In the genomic region with DNA sequence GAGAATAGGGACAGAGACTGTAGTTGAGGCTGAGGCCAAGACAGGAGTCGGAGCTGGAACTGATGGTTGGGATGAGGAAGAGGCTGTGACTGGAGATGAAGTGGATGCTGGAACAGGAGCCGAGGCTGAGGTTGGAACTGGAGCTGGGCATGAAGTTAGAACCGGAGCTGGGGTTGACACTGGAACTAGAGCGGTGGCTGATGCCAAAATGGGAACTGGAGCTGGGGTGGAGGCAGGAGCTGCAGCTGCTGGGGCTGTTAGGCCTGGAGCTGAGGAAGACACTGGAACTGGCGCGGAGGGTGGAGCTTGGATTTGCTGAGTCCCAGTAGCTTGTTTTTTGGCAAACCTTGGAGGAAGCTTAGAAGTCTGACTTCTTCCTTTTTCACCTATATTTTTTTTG, we compare ENCODE assay signal across 27 mouse cellular contexts. TPM values are rescaled to one million over a fixed set of nuclear protein-coding genes. Genes with fewer than 3 reads are reported as not detected.
A peak's percentile ranks its signal among the peaks of the same experiment; 100 is the strongest.
DNase-seq lines count a peak whose midpoint lies in the region; ATAC-seq lines count a peak whose summit lies in the region.
"Had no signal": no experiment of that assay in that cellular context is flagged by ENCODE, and none has a peak within 500 bp of the region (broad histone marks: within the 10 kb centered on the region; RNA-seq: fewer than 3 reads in every experiment).

No protein-coding gene starts in this region.

- 94% methylated on average over 6 of the region's 6 CpGs for WGBS in hindbrain, embryonic 11.5 days

- no peak overlapping the region for H3K9ac ChIP-seq in hindbrain, embryonic 11.5 days (ENCODE audit: low read depth, low read length)
- H3K9ac ChIP-seq: embryonic facial prominence, embryonic 12.5 days; forebrain, embryonic 15.5 days; heart, embryonic 15.5 days; hindbrain, embryonic 14.5 days had no signal

- no peaks in the 10 kb centered on the region for H3K4me1 ChIP-seq in hindbrain, embryonic 11.5 days (replicated peaks; ENCODE audit: control insufficient read depth, insufficient read depth, low read length)
- H3K4me1 ChIP-seq: embryonic facial prominence, embryonic 12.5 days; forebrain, embryonic 15.5 days; heart, embryonic 15.5 days had no signal

- H3K27me3 ChIP-seq in hindbrain, embryonic 11.5 days (ENCODE audit: control insufficient read depth, insufficient read depth, low read length), result no peaks in the 10 kb centered on the region
- H3K27me3 ChIP-seq: embryonic facial prominence, embryonic 12.5 days; forebrain, embryonic 15.5 days; heart, embryonic 15.5 days had no signal

- H3K9me3 ChIP-seq in hindbrain, embryonic 11.5 days (ENCODE audit: control insufficient read depth, low read length), result no peaks in the 10 kb centered on the region
- H3K9me3 ChIP-seq: embryonic facial prominence, embryonic 12.5 days; forebrain, embryonic 15.5 days; G1E; heart, embryonic 15.5 days had no signal

- H3K4me3 ChIP-seq in hindbrain, embryonic 11.5 days (ENCODE audit: low read depth, low read length), result no peak overlapping the region
- H3K4me3 ChIP-seq: embryonic facial prominence, embryonic 12.5 days; forebrain, embryonic 15.5 days; heart, embryonic 15.5 days had no signal

- peak; percentile 95 for ATAC-seq in frontal cortex, adult (ENCODE audit: low TSS enrichment)
- ATAC-seq in hindbrain, embryonic 11.5 days (ENCODE audit: low FRiP score), result no peak
- ATAC-seq: CD4-positive, CD25-positive, alpha-beta regulatory T cell, adult 4 months; forebrain, embryonic 15.5 days; intestine, embryonic 16.5 days had no signal

- intact Hi-C loops in gastrocnemius, postnatal 36 days (cut with DNase I), result no loop called here

- no peak overlapping the region for H3K27ac ChIP-seq in hindbrain, embryonic 11.5 days (ENCODE audit: low read depth, low read length)
- H3K27ac ChIP-seq: embryonic facial prominence, embryonic 12.5 days; forebrain, embryonic 15.5 days; heart, embryonic 15.5 days; hindbrain, embryonic 14.5 days had no signal

- DNase-seq in frontal cortex, postnatal 25 days (ENCODE audit: low spot score in 2 of 2), result no peak
- DNase-seq in gastrocnemius, adult 8-10 months (ENCODE audit: low spot score in 2 of 2), result peak; percentile 14 to 36
- peak; percentile 22 to 32 for DNase-seq in gastrocnemius, postnatal 36 days
- DNase-seq in telencephalon, adult 2 months (ENCODE audit: low read depth, low spot score), result peak; percentile 6
- DNase-seq in right cerebral cortex, postnatal 10 days (ENCODE audit: low spot score in 2 of 2), result no peak
- DNase-seq in hindbrain, embryonic 11.5 days (ENCODE audit: low spot score), result no peak
- DNase-seq: adrenal gland, adult 8-10 months; adrenal gland, postnatal 36 days; B cell, adult 2 months; cerebellum, adult 11 months; cerebellum, adult 8-10 months; cerebellum, postnatal 14 days; embryo, embryonic 11 days; heart, postnatal 14 days had no signal

- no peak overlapping the region for H3K4me2 ChIP-seq in hindbrain, embryonic 11.5 days (replicated peaks; ENCODE audit: low read depth, low read length)
- H3K4me2 ChIP-seq: embryonic facial prominence, embryonic 12.5 days; forebrain, embryonic 15.5 days; heart, embryonic 11.5 days; heart, embryonic 15.5 days; hindbrain, embryonic 14.5 days had no signal

- H3K36me3 ChIP-seq in hindbrain, embryonic 11.5 days (ENCODE audit: control insufficient read depth, insufficient read depth, low read length), result peaks cover 6% of the 10 kb centered on the region; the same call in 1 of the 2 replicates

RNA-seq across cellular contexts. Expression of a gene that starts 39.8 kb away (rescaled TPM):
- not detected for total RNA-seq in gastrocnemius, adult 8-10 months (2022)
- not detected for total RNA-seq in gastrocnemius, postnatal 36 days (2021)
- not detected in 2 replicates for polyA plus RNA-seq in hindbrain, embryonic 11.5 days (2014; fragmentation: Nextera tagmentation; extraction: Ambion mirVana)
- total RNA-seq: adrenal gland, adult 8-10 months; adrenal gland, postnatal 36 days; common myeloid progenitor, adult 5-6 weeks; G1E; heart, adult 18-20 months; heart, postnatal 14 days; hematopoietic stem cell, adult 5-6 weeks had no signal
- polyA plus RNA-seq: CD4-positive, CD25-positive, alpha-beta regulatory T cell, adult 4 months; embryonic facial prominence, embryonic 12.5 days; forebrain, embryonic 11.5 days; forebrain, embryonic 15.5 days; G1E; heart, embryonic 11.5 days; heart, embryonic 15.5 days; hindbrain, embryonic 14.5 days; intestine, embryonic 16.5 days had no signal

RNA-seq across cellular contexts. Expression of a gene that starts 42.5 kb away (rescaled TPM):
- total RNA-seq in gastrocnemius, adult 8-10 months (2022), result 10 to 100 TPM; 43.7 to 48.2 (median 44.1) TPM
- total RNA-seq in gastrocnemius, postnatal 36 days (2021), result 10 to 100 TPM; 43.9 to 55.3 TPM
- polyA plus RNA-seq in hindbrain, embryonic 11.5 days (2014; fragmentation: Nextera tagmentation; extraction: Ambion mirVana), result 155 and 213 TPM in 2 replicates

RNA-seq across cellular contexts. Expression of a gene that starts 58.9 kb away (rescaled TPM):
- total RNA-seq in gastrocnemius, adult 8-10 months (2022), result 10 to 100 TPM; 25.2 to 56.7 (median 37.8) TPM
- 10 to 100 TPM; 23.4 to 24.2 TPM for total RNA-seq in gastrocnemius, postnatal 36 days (2021)
- not detected in 2 replicates for polyA plus RNA-seq in hindbrain, embryonic 11.5 days (2014; fragmentation: Nextera tagmentation; extraction: Ambion mirVana)
- total RNA-seq: common myeloid progenitor, adult 5-6 weeks; hematopoietic stem cell, adult 5-6 weeks had no signal
- polyA plus RNA-seq: CD4-positive, CD25-positive, alpha-beta regulatory T cell, adult 4 months; embryonic facial prominence, embryonic 12.5 days; forebrain, embryonic 11.5 days; forebrain, embryonic 15.5 days; G1E; heart, embryonic 11.5 days; heart, embryonic 15.5 days; hindbrain, embryonic 14.5 days had no signal

Comparison
In these comparisons a context has a peak if more than half of its experiments do, and no peak if none do; other contexts are left out.
1. DNase-seq: peak in gastrocnemius, adult 8-10 months (2 of 2), gastrocnemius, postnatal 36 days (2 of 2) and telencephalon, adult 2 months (single experiment); none in frontal cortex, postnatal 25 days (0 of 2), right cerebral cortex, postnatal 10 days (0 of 2) and hindbrain, embryonic 11.5 days (single experiment).